Mouse (Mus musculus) liver, postnatal 0 days (tissue): ENCODE measurements around the gene Fibp. TPM values are rescaled to one million over a fixed set of nuclear protein-coding genes. Genes with fewer than 3 reads are reported as not detected.
A peak's percentile ranks its signal among the peaks of the same experiment; 100 is the strongest.
"Not testable (repeated sequence)": the region's sequence is repeated elsewhere in the genome, so short reads cannot be mapped to it uniquely, and the experiment has no call there.

Source experiments
- ATAC-seq: fragments of 200-750 bp; cut with Nextera tagmentation; 2 replicates; pipeline ENCODE4 v1.8.0; 2017; ENCODE audit warnings: mild to moderate bottlenecking, moderate library complexity
- DNase-seq: peaks from one replicate; pipeline ENCODE4 v3.0.0-alpha.2; 2016
- H3K27ac ChIP-seq: fragments of 300-500 bp; sonication (generic); 2 replicates; pipeline ENCODE4 v1.5.1; 2014; ENCODE audit warnings: antibody characterized with exemption, moderate library complexity, mild to moderate bottlenecking, low read depth
- H3K27me3 ChIP-seq: fragments of 300-500 bp; sonication (generic); 2 replicates; pipeline ENCODE4 v1.6.1; 2014; ENCODE audit warnings: low read length, control low read depth, mixed read lengths; ENCODE audit not compliant: insufficient read depth
- H3K36me3 ChIP-seq: fragments of 300-500 bp; sonication (generic); replicated peaks from 2 replicates; pipeline ENCODE4 v1.6.1; 2014; ENCODE audit warnings: mild to moderate bottlenecking, control low read depth, low read length, moderate library complexity, mixed read lengths; ENCODE audit not compliant: insufficient read depth
- H3K4me1 ChIP-seq: fragments of 300-500 bp; sonication (generic); 2 replicates; pipeline ENCODE4 v1.6.1; 2014; ENCODE audit warnings: antibody characterized with exemption, mild to moderate bottlenecking, control low read depth; ENCODE audit not compliant: insufficient read depth
- H3K4me2 ChIP-seq: fragments of 300-500 bp; sonication (generic); 2 replicates; pipeline ENCODE4 v1.6.1; 2014; ENCODE audit warnings: low read depth, mild to moderate bottlenecking, low read length, moderate library complexity, mixed read lengths
- H3K4me3 ChIP-seq: fragments of 300-500 bp; sonication (generic); 2 replicates; pipeline ENCODE4 v1.5.1; 2014; ENCODE audit warnings: low read depth, low read length
- H3K9ac ChIP-seq: fragments of 300-500 bp; sonication (generic); replicated peaks from 2 replicates; pipeline ENCODE4 v1.6.1; 2014; ENCODE audit warnings: mild to moderate bottlenecking, moderate library complexity
- H3K9me3 ChIP-seq: fragments of 300-500 bp; sonication (generic); 2 replicates; pipeline ENCODE4 v1.6.1; 2016; ENCODE audit warnings: mild to moderate bottlenecking, control low read depth, low read length, mixed read lengths
- CTCF ChIP-seq: sonication (generic); IDR thresholded peaks from 2 replicates; pipeline ENCODE4 v1.5.1; 2016; ENCODE audit warnings: antibody characterized with exemption, low read depth
- EP300 ChIP-seq: IDR thresholded peaks from 2 replicates; pipeline ENCODE4 v1.6.1; 2016; ENCODE audit warnings: antibody characterized with exemption, low read depth, mild to moderate bottlenecking
- WGBS: fragments of 180-500 bp; shearing (Covaris S2); extraction: QIAGEN DNeasy Blood & Tissue Kit; methylation state at CpG from one replicate; pipeline ENCODE4 v1.1.7; 2014; ENCODE audit not compliant: insufficient replicate concordance; 5-methylcytosine and 5-hydroxymethylcytosine counted together
- polyA plus RNA-seq: library from polyadenylated mRNA; unstranded; fragments of >200 nt; fragmentation: Nextera tagmentation; extraction: Ambion mirVana; gene quantifications from 2 replicates; pipeline ENCODE4 v1.2.1, GENCODE M21; 2015

Fibp gene
- polyA plus RNA-seq, 1 experiment from 2014 or later = 35.6 TPM

DNA sequence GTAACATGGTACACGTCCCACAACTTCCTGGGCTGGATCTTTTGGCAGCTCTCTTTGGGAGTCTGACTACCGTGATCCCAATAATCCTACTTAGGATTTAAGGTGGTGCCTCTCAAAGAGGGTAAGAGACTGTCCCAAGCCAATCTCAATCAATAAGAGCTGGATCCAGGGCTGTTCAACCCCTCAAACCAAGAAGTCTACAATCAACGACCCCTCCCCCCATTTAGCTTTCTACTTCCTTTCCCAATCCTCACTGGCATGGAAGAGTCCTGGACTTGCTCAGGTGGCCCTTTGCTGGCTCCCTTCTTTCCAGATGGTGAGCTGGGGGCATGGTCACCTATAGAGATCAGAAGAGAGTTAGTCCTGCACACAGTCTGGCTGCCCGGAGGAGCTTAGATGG is 26.4 kb downstream of the Fibp start:
- Histone ChIP-seq H3K9ac (no peak overlapping the region), H3K27ac (no peak overlapping the region), H3K9me3 (no peaks in the 10 kb centered on the region), H3K4me3 (peak overlapping the region; percentile 48; the same call in 1 of the 2 replicates), H3K27me3 (no peaks in the 10 kb centered on the region), H3K4me2 (peak overlapping the region; percentile 79; the same call in 1 of the 2 replicates), H3K4me1 (peaks cover 26% of the 10 kb centered on the region), H3K36me3 (peaks cover 18% of the 10 kb centered on the region)
- WGBS = 87% methylated on average over 4 of the region's 4 CpGs
- ATAC-seq = no peak
- TF ChIP-seq CTCF = no peak
- no peak for TF ChIP-seq EP300
- DNase-seq = no peak

DNA sequence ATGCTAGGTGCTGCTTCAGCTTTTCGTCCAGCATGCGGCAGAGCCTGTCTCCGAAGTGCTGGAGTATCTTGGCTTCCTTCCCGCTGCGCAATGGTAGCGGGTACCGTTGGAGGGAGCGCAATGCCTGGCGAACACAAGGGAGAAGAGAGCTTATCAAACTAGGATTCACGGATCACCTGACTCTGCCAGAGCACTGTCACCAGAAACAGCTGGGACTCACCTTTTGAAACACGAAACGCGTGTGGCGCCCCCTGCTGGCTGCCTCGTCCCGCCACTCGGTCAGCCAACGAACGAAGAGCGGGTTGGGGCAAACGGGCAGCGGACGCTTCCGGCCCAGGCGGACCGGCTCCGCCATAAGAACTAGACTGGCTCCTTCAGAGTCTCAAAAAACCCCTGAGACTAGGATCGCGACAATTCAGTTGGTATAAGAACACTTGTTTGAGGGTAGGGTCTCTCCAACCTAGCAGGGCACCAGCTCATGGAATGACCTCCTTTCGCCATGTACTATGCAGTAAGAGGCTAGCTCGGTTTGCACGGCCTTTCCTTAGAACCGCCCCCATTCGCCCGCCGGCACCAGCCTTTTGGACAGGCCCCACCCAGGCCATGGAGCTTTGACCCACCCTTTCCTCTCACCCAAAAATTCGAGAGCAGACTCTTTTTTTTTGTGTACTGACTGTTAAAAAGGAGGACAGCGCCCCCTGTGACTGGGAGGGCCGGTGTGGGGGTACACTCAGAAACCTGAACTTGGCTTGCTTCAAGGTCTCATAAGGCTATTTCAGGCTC is 27.5 kb downstream of the Fibp start, which contains the start of gene Mus81:
Mus81 (minus strand) TSS at position 635 of the 783 bp plus-strand sequence.
- Histone ChIP-seq H3K9me3 (no peaks in the 10 kb centered on the region), H3K27me3 (no peaks in the 10 kb centered on the region), H3K4me1 (peaks cover 31% of the 10 kb centered on the region), H3K4me2 (peak within 1 kb of the TSS; percentile 79), H3K27ac (peak within 1 kb of the TSS; percentile 99), H3K4me3 (peak within 1 kb of the TSS; percentile 48), H3K36me3 (peaks cover 24% of the 10 kb centered on the region), H3K9ac (peak within 1 kb of the TSS; percentile 56)
- ATAC-seq (peak; percentile 73), DNase-seq (peak; percentile 96)
- under 1% methylated on average over 39 of the region's 39 CpGs for WGBS
- TF ChIP-seq EP300 (peak; percentile 65; the same call in 1 of the 2 replicates), CTCF (peak; percentile 96)

DNA sequence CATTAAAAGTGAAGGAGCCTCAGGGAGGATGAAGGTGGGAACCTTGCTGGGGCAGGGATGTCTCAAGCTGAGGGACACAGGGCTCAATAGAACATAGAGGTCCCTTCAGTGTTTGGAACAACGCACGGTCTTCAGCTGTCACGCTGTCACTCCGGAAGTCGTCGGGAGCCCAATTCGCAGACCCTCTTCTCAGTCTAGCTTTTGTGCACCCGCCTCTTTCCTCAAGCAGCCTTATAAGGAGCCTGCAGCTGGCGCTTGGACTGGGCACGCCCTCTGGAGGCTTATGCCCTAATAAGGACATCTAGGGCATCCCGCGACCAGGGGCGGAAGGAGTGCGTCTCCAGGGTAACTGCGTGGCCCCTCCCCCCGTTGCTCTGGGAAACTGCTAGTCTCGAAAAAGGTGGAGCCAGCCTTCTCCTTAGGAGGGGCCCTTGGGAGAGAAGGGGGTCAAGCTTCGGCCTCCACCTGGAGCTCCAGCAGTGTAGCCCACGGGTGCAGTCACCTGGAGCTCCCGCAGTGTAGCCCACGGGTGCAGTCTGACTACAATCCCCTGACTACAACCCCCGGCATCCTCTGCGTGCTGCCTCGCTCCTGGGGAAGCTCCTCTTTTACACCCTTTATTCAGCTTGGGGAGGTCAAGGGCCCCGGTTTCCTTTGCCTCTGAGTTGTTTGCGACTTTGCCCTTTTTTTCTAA is 28.6 kb downstream of the Fibp start:
- peak; percentile 65 for ATAC-seq
- H3K27me3 ChIP-seq = no peaks in the 10 kb centered on the region
- H3K27ac ChIP-seq = peak overlapping the region; percentile 99
- TF ChIP-seq EP300 = peak; percentile 17; the same call in 1 of the 2 replicates
- peak; percentile 48 for TF ChIP-seq CTCF
- peak overlapping the region; percentile 48 for H3K4me3 ChIP-seq
- H3K9me3 ChIP-seq = no peaks in the 10 kb centered on the region
- peaks cover 31% of the 10 kb centered on the region for H3K4me1 ChIP-seq
- under 1% methylated on average over 26 of the region's 26 CpGs for WGBS
- H3K9ac ChIP-seq = peak overlapping the region; percentile 56
- H3K36me3 ChIP-seq = peaks cover 26% of the 10 kb centered on the region
- peak overlapping the region; percentile 79 for H3K4me2 ChIP-seq
- peak; percentile 95 for DNase-seq

DNA sequence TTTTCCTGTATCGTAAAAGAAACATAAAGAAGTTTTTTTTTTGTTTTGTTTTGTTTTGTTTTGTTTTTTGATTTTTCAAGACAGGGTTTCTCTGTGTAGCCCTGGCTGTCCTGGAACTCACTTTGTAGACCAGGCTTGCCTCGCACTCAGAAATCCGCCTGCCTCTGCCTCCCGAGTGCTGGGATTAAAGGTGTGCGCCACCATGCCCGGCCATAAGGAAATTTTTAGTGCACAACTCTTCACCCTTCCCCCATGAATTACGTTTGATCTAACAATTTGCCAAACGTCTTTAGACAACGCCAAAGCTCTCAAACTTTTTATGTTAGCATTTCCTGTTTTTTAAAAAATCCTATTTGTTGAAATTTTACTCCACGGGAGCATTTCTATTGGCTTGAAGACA is 29.3 kb downstream of the Fibp start:
- H3K4me2 ChIP-seq = peak overlapping the region; percentile 79
- H3K9me3 ChIP-seq, H3K9ac ChIP-seq, DNase-seq, ATAC-seq, H3K27me3 ChIP-seq: not testable (repeated sequence)
- H3K4me3 ChIP-seq = peak overlapping the region; percentile 99
- WGBS = 30% methylated on average over 10 of the region's 10 CpGs
- peaks cover 31% of the 10 kb centered on the region for H3K36me3 ChIP-seq
- peak overlapping the region; percentile 99 for H3K27ac ChIP-seq
- H3K4me1 ChIP-seq = peaks cover 31% of the 10 kb centered on the region

DNA sequence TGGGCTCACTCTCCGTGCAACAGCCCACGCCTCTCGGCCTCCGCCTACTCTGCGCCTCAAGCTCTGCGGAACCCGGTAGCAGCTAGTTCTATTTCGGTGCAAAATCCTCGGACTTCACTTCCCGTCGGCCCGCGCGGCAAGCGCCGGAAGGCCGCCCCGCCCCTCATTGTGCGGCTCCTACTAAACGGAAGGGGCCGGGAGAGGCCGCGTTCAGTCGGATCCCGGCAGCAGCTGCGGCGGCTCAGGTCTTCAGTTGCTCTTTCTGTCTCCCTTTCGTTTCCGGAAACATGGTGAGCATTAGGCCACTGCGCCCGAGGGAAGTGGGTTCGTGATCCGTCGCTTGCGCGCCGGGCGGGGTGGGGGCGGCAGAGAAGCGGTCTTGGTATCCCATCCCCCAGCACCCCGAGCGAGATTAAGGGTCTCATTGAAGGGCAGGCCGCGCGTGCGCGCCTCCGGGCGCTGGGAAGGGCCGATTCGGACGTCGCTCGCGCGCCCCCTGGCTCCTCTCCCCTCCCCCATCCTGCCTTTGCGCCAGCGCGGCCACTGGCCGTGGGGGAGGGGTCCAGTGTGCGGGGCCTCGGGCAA is 30.0 kb downstream of the Fibp start, which contains the start of gene Cfl1:
Cfl1 (plus strand) TSS at position 143 of the 585 bp plus-strand sequence.
- Histone ChIP-seq H3K9me3 (no peaks in the 10 kb centered on the region), H3K27ac (peak within 1 kb of the TSS; percentile 99), H3K9ac (peak within 1 kb of the TSS; percentile 99), H3K4me2 (peak within 1 kb of the TSS; percentile 79), H3K4me1 (peaks cover 31% of the 10 kb centered on the region), H3K36me3 (peaks cover 33% of the 10 kb centered on the region), H3K27me3 (no peaks in the 10 kb centered on the region), H3K4me3 (peak within 1 kb of the TSS; percentile 99)
- TF ChIP-seq CTCF (peak; percentile 34), EP300 (no peak; the same call in 1 of the 2 replicates)
- ATAC-seq (peak; percentile 60), DNase-seq (peak; percentile 95)
- WGBS = 1% methylated on average over 60 of the region's 62 CpGs
